Mouse (Mus musculus): ENCODE measurements around the gene Wfdc11. TPM values are rescaled to one million over a fixed set of nuclear protein-coding genes. Genes with fewer than 3 reads are reported as not detected.
"Not testable (repeated sequence)": the region's sequence is repeated elsewhere in the genome, so short reads cannot be mapped to it uniquely, and the experiment has no call there.

Gene Wfdc11
- not detected in 3 replicates for total RNA-seq (2017)

DNA sequence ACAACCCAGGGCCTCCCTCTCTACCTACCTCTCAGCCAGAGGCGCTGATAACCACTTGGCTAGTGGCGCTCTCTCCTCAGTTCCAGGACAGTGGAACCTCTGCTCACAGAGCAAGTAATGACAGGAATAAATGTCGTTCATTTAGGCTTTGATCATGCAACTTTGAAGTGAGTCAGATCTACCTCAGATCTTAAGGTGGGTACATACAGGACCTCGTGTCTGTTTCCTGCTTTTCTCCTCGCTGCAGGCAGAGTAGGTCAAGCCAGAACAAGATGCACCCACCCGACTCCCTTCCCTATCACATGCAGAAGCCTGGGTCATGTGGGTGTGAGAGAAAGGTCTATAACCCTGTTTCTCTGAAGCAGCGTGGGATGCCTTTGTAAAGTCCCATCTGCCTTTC, at the start of gene Wfdc11:
TSS of gene Wfdc11 (minus strand) at position 101 of the 400 bp plus-strand sequence.
- no peak for ATAC-seq (replicated peaks; ENCODE audit: insufficient number of reproducible peaks, low FRiP score, low TSS enrichment, poor library complexity, severe bottlenecking)

DNA sequence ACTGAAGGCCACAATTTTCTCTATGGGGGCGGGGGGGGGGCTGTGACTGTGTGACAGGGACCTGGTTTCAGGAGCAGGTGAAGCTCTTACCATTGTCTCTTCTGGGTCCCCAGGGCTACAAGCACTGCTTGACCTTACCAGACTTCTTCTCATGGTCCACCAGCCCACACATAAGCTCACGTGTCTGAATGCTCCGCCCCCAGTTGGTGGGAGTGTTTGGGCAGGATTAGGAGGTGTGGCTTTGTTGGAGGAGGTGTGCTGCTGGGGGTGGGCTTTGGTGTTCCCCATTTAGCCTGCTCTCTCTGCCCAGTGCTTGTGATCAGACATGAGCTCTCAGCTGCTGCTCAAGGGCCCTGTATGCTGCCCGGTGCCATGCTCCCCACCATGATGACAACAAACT, 49.4 kb upstream of the Wfdc11 start:
- ATAC-seq (replicated peaks; ENCODE audit: insufficient number of reproducible peaks, low FRiP score, low TSS enrichment, poor library complexity, severe bottlenecking), result no peak

DNA sequence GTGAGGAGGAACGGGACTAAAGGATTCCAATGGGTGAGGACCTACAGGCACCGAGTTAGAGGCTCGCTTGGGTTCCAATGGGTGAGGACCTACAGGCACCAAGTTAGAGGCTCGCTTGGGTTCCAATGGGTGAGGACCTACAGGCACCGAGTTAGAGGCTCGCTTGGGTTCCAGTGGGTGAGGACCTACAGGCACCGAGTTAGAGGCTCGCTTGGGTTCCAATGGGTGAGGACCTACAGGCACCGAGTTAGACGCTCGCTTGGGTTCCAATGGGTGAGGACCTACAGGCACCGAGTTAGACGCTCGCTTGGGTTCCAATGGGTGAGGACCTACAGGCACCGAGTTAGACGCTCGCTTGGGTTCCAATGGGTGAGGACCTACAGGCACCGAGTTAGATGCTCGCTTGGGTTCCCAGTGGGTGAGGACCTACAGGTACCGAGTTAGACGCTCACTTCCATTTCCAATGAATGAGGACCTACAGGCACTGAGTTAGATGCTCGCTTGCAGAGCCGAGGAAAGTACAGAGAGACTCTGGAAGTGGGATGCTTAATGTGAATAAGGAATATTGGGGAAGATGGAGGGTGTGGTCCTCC, 42.4 kb upstream of the Wfdc11 start:
- ATAC-seq (replicated peaks; ENCODE audit: insufficient number of reproducible peaks, low FRiP score, low TSS enrichment, poor library complexity, severe bottlenecking), result not testable (repeated sequence)

DNA sequence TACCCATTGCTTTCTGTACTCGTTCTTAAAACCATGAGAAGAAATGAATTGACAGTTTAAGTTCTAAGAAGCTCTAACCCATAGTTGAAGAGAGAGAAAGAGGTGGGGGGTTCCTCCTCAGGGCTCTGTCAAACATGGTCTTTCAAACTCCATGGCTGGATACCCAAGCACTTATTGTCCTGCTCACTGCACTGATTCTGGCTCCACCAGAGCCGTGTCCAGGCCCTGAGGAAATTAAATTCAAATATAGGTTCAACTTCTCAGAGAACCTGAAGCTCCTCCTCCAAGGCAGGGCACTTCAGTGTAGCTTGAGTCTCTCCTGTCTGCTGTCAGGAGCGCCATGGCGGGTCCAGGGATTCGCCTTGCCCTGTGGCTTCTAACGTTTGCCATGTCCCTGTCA, 41.1 kb upstream of the Wfdc11 start, which contains the start of gene Spint5:
TSS of gene Spint5 (plus strand) at position 301 of the 400 bp plus-strand sequence.
- no peak for ATAC-seq (replicated peaks; ENCODE audit: insufficient number of reproducible peaks, low FRiP score, low TSS enrichment, poor library complexity, severe bottlenecking)

DNA sequence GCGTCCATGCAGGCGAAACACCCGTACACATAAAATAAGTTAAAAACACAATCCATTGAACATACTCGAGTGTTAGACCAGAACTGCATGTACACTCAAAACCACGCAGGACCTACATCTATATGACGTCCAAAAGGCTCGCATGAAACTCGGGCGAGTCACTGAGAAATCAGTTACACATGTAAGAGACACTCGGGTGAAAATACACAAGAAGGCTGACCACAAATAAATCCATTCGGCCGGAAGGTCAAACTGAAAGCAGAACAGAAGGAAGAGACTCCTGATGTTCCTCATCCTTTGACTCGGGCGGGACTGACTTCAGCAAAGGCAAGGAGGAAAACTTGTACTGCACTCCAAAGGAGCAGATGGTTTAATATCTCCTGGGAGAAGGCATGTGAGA, 32.1 kb upstream of the Wfdc11 start:
- ATAC-seq (replicated peaks; ENCODE audit: insufficient number of reproducible peaks, low FRiP score, low TSS enrichment, poor library complexity, severe bottlenecking), result no peak

DNA sequence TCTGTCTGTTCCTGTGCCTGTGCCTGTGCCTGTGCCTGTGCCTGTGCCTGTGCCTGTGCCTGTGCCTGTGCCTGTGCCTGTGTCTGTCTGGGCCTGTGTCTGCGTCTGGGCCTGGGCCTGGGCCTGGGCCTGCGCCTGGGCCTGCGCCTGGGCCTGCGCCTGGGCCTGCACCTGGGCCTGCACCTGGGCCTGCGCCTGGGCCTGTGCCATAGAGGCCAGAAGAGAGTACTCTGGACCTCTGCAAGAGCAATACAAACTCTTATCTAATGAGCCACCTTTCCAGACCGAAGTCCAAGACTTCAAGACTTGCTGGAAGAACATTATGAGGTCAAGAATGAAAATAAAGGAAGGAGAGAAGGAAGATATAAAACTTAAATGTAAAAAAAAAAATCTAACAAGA, 31.4 kb upstream of the Wfdc11 start:
- ATAC-seq (replicated peaks; ENCODE audit: insufficient number of reproducible peaks, low FRiP score, low TSS enrichment, poor library complexity, severe bottlenecking), result no peak

DNA sequence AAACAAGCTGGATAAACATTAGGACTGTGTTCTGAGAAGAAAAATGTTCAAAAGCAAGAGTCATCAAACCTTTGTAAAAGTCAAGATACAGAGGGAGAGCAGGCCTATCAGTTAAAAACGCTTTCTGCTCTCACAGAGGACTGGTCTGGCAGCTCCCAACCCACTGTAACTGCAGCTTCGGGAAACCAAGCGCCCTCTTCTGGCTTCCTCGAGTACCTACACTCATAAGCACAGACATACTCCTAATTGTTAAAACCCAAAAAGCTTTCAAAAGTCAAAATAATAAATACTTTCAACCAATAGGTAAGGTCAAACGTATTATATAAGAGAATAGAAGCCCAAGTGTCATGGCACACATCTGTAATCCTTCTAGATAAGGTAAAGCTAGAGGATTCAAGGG, 30.3 kb upstream of the Wfdc11 start:
- no peak for ATAC-seq (replicated peaks; ENCODE audit: insufficient number of reproducible peaks, low FRiP score, low TSS enrichment, poor library complexity, severe bottlenecking)

DNA sequence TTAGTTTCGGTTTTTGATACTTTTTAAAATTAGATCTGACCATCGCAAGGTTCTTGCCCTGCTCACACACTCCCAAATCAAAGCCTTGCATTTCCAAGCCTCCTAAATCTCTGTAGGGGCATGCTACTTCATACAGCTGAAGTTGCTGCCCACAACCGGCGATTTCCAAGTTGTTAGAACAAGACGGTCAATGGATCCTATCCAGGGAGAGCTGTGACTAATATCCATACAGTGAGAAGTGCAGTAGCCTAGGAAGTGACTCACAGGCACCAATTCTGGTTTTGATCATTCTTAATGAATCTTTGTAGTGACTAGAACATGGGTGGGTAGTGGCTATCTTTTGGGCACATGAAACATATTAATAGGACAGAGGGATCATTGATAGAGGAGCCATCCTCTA, 27.9 kb upstream of the Wfdc11 start:
- no peak for ATAC-seq (replicated peaks; ENCODE audit: insufficient number of reproducible peaks, low FRiP score, low TSS enrichment, poor library complexity, severe bottlenecking)

DNA sequence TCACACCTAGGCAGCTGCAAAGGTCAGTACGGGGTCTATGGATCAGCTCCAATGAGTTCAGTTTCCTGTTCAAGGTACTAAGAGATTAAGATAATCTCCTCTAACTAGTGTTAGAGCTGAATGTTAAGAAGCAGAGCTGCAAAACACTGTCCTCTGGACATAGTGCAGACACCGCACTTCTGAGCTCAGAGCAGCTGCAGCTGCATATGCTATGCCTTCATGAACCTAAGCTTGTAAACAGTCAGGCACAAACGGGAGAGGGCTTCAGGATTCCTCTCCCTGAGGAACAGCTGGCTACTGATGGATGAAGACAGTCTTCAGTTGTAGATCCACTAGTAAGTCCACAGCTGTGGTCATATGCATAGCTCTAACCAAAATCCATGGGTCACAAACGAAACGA, 27.1 kb upstream of the Wfdc11 start:
- ATAC-seq (replicated peaks; ENCODE audit: insufficient number of reproducible peaks, low FRiP score, low TSS enrichment, poor library complexity, severe bottlenecking), result no peak

DNA sequence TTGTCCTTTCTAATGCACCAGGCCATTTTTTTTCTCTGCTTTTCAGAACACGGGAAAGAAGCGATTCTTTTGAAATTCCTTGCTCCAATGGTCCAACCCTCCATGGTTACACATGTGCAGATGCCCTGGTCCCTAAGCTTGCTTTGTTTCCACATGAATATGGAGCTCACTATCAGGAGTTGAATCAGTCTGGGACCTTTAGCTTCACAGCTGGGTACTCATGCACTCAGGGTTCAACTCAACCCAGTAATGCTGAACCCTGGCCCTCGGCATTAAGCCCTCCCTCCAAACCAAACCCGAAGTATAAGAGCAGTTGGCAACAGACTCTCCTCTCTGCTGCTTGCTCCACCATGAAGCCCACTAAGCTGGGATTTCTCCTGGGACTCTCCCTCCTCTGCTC, 24.3 kb upstream of the Wfdc11 start, which contains the start of gene Spint4:
TSS of gene Spint4 (plus strand) at position 301 of the 400 bp plus-strand sequence.
- no peak for ATAC-seq (replicated peaks; ENCODE audit: insufficient number of reproducible peaks, low FRiP score, low TSS enrichment, poor library complexity, severe bottlenecking)

DNA sequence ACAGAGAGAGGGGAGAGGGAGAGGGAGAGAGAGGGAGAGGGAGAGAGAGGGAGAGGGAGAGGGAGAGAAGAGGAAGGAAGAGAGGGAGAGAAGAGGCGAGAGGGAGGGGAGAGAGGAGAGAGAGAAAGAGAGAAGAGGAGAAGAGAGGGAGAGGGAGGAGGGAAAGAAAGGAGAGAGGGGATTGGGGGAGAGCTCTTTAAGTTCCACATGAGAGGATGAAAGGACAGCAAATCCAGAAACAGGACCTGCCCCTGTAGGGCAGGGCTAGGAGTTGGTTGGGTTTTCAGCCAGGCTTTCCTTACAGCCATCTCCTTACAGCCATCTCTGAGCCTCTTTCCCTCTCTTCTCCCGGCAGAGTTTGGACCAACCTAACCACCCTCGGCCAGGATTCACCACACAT, 10.9 kb upstream of the Wfdc11 start, which contains the start of gene Wfdc13:
TSS of gene Wfdc13 (plus strand) at position 301 of the 400 bp plus-strand sequence.
- no peak for ATAC-seq (replicated peaks; ENCODE audit: insufficient number of reproducible peaks, low FRiP score, low TSS enrichment, poor library complexity, severe bottlenecking)

DNA sequence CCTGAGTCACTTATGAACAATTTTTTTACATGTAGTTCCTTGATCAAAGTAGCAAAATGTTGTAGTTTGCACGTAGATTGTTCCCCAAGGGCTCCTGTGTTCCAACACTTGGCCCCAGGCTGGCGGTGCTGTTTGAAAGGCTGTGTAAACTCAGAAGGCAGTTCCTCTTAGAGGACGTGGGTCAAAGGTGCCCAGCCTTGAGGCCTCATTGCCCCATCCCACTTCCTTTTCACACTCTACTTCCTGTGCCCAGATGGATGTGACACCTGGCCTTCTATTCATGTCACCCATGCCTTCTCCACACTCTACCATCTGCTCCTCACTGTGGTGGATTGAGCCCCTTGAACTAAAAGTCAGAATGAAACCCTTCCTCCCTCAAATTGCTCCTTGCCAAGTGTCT, 6.0 kb upstream of the Wfdc11 start:
- 0 out of 2 replicates have a peak, but pooled peaks have one; percentile 31 for ATAC-seq (replicated peaks; ENCODE audit: insufficient number of reproducible peaks, low FRiP score, low TSS enrichment, poor library complexity, severe bottlenecking)

DNA sequence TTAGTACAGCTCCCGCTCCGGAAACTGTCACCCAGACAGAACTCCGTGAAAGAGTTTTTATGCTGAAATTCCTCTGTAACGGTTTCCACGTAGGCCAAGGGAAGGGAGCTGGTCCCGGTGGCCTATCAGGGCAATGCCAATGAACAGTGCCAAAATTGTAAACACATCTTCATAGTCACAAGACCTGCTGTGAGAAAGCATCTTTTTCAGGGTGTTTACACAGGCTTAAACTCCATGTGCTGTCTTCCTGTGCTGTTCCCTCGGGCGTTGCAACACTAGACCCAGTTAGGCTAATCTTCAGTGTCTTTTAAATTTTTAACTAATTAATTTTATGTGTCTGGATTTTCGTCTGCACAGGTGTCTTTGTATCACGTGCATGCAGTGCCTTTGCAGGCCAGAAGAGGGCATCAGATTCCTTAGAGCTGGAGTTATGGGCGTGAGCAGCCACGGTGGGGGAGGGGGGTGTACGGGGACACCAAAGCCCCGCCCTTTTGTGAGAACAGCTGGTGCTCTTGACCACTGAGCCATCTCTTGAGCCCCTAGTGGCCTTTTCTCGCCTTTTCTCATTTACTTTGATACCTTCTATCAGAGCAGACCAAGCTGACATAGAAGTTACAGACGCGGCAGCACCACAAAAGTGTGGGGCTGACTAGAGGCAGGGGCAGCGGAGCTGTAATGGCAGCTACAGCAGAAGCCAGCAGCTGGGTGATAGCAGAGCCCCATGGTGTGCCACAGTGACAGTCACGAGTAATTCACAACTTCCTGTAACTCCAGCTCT, 5.2 kb upstream of the Wfdc11 start:
- peak; percentile 68; the same call in 1 of the 2 replicates for ATAC-seq (replicated peaks; ENCODE audit: insufficient number of reproducible peaks, low FRiP score, low TSS enrichment, poor library complexity, severe bottlenecking)

DNA sequence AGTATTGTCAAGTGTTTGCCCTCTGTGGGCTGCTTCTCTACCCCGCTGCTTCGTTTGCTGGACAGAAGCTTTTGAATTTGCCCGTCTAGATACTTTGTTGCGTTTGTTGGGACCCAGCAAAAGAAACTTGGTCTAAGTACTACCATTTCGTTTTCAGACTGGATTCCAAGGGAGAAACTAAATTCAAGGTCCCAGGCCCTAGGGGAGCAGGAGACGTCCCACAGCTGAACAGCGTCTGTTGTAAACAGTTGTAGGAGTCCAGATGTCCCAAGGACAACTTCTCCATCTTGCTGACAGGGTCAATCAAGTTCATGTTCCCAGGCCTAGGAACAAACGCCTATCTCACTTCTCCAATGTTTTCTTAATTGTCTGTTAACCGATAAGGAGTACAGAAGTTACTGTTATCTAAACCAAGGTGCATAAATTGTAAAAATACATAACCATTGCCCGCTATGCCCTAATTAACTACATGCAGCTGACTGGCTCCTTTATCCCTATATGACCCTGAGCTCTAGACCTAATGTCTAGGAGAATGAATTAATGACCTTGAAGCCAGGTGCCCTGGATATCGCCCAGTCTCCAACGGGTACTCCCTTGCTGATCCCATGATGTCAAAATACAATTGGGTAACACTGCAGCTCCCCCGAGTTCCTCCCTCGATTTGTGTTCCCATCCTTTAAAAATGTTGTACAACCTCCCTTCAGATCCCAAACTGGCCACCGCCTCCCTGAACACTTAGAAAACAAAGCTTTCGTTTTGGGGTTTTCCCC, 3.2 kb upstream of the Wfdc11 start:
- no peak for ATAC-seq (replicated peaks; ENCODE audit: insufficient number of reproducible peaks, low FRiP score, low TSS enrichment, poor library complexity, severe bottlenecking)

DNA sequence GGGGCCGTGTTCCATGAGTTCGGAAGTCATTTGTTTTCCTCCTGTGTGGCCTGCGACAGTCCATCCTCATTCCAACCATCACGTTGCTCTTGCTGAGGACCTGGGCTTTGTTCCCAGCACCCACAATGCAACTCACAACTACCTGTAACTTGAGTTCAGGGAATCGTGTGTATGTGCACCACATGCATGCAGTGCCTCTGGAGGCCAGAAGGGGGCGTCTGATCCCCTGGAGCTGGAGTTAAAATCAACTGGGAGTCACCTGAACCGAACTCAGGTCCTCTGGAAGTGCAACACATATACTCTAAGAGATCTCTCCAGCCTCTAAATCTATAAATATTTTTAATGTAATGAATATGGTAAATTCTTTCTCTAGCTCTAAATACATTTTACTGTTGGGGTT, 2.2 kb upstream of the Wfdc11 start:
- no peak for ATAC-seq (replicated peaks; ENCODE audit: insufficient number of reproducible peaks, low FRiP score, low TSS enrichment, poor library complexity, severe bottlenecking)

DNA sequence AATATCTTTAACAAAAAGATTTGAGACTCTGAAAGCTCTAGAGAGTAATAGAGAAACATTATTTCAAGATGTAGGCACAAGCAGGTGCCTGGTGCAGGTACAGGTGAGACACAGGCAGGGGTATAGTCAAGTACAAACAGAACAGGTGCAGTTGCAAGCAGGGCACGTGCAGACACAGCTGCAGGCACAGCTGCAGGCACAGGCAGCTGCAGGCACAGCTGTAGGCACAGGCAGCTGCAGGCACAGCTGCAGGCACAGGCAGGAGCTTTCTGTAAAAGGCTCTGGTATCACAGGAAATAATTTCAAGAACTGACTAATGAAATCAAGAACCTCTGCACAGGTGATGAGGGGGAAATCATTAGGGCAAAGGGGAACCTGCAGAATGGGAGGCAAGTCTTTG, 2.9 kb downstream of the Wfdc11 start:
- no peak for ATAC-seq (replicated peaks; ENCODE audit: insufficient number of reproducible peaks, low FRiP score, low TSS enrichment, poor library complexity, severe bottlenecking)

DNA sequence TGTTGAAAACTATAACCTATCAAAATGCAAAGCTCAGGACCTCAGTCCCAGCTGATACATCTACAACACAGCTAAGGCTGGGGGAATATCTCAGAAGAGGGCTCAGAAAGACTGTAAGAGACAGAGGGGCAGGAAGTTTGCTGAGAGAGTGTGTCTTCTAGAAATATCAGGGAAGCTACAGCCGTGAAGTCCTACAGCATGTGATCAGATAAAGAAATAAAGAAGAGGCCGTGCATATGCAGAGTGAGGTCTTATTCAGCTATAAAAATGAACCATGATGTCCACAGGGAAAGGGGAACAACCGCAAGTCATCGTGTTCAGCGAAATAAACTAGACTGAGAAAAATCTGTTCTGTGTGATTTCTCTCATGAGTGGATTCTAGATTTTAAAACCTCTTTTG, 3.6 kb downstream of the Wfdc11 start:
- ATAC-seq (replicated peaks; ENCODE audit: insufficient number of reproducible peaks, low FRiP score, low TSS enrichment, poor library complexity, severe bottlenecking), result no peak

DNA sequence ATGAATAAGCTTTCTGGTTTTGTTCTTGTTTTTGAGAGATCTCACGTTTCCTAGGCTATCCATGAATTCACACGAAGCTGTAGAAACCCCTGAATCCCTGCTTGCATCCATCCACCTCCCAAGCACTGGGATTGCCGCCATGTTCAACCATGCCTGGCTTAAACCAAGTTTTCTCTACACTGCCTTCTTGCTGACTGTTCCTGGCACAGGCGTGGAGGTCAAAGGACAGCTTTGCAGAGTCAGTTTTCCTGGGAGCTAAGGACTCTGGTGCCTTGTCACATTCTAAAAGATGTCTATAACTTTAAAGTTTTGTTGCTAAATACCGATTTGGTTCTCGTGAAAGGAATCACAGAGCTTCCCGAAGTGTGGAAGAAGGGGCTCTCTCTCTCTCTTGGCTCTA, 9.0 kb downstream of the Wfdc11 start:
- no peak for ATAC-seq (replicated peaks; ENCODE audit: insufficient number of reproducible peaks, low FRiP score, low TSS enrichment, poor library complexity, severe bottlenecking)

DNA sequence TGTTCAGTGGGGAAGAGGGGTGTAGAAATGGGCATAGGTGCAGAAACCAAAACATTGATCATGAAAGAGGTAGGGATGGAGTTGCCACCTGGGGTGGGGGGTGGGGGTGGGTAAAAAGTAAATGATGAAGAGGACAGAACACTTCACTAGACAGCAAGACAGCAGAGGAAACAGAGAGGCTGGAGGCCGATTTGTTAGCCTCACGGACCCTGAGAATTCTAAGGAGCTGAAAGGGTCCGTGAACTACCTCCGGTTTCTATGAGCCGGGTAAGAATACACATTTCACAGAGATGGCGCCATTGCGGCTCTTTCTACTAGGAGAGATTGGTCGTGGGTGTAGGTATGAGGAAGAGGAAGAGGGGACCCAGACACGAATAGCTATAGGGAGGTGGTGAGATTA, 17.4 kb downstream of the Wfdc11 start, which contains the start of gene Wfdc9:
TSS of gene Wfdc9 (minus strand) at position 101 of the 400 bp plus-strand sequence.
- ATAC-seq (replicated peaks; ENCODE audit: insufficient number of reproducible peaks, low FRiP score, low TSS enrichment, poor library complexity, severe bottlenecking), result no peak

All from monocyte, adult 5-6 weeks (primary cell).